Mouse (Mus musculus) telencephalon, adult 2 months (tissue): ENCODE results near the gene Whamm.
A peak's percentile ranks its signal among the peaks of the same experiment; 100 is the strongest.

Experiments used
- DNase-seq: peaks from one replicate; pipeline ENCODE4 v3.0.0-alpha.2; 2011; ENCODE audit warnings: low read depth, low spot score

Gene Whamm

DNA sequence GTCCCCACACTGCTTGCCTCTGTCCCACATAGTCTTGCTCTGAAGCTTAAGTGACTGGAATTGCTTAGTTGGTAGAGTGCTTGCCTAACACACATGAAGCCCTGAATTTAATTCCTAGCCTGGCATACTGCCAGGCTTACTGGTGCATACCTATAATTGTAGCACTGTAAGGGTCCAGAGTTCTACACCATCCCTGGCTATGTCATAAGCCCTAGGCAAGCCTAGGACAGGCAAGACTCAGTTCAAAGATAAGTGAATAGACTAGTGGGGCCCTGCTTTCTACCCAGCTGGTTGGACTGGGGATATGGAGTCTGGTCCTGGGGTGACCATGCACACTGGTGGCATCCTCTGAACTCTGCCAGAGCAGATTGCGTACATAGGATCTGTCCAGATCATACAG lies 26.6 kb downstream of the Whamm start:
- DNase-seq, result no peak

GRCm38 (mm10) chr7:81599379-81600280 lies 28.6 kb downstream of the Whamm start:
- peak; percentile 55 for DNase-seq

DNA sequence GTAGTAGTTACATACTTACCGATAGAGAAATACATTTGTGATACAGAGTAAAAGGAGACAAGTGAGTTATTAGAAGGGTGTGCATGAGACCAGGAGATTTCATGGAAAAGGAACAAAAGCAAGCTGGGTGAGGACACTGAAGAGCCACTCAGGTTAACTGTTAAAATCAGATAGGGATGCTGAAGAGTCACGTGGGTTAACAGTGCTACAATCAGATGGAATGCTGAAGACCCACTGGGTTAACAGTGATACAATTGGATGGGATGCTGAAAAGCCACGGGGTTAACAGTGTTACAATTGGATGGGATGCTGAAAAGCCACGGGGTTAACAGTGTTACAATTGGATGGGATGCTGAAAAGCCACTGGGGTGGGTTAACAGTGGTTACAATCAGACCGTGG lies 33.9 kb downstream of the Whamm start:
- no peak for DNase-seq

DNA sequence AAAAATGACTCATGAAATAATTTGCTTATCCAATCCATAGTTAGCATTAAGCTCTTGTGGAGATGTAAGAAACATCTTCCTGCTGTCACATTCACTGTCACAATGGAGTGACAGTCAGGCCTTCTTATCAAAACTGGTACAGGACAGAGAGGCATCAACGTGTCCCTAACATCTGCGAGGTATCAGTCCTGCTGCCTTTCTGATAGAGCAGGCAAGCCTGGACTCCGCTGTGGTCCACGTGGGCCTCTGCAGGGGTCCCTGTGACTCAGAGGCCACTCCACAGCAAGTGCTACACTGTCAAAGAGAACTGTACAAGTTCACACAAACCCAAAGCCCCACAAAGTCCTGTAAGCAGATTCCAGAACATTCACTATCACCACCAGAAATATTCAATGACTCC lies 34.4 kb downstream of the Whamm start:
- no peak for DNase-seq

DNA sequence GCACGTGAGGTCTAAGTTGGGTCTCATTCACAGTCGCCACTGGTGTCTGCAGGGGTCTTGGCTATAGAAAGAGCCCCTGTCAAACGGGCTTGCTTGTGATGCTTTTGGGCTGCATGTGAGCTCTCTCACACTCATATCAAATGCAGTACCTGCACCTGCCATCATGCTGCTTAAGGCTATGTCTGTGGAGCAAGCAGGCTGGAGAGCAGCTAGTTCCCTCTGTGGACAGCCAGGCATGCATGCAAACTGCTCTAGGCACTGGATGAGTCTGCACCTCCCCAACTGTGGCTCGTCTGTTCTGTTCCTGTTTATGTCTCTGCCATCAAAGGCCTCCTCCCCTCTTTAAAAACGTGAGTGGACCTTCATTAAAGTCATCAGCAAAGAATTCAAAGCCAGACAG lies 35.4 kb downstream of the Whamm start:
- no peak for DNase-seq

- no peak for DNase-seq
Observed at GRCm38 (mm10) chr7:81610125-81610524, 39.1 kb downstream of the Whamm start.

GRCm38 (mm10) chr7:81612856-81613635 lies 42.0 kb downstream of the Whamm start:
- no peak for DNase-seq

DNA sequence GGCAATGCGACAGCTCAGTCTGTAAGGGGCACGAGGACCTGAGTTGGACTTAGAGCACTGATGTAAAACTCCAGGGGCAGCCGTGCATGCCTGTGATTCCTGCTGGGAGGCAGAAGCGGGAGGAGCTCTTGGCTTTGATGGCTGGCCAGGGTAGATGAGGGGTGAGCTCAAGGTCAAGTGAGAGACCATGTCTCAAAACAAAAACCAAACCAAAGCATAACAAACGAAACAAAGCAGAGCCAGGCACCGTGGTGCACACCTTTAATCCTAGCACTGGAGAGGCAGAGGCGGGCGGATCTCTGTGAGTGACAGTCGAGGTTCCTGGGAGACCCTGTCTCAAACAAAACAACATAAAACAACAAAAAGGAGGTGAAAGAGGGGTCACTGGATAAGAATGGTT lies 44.0 kb downstream of the Whamm start:
- DNase-seq, result no peak

- DNase-seq, result no peak
Observed at GRCm38 (mm10) chr7:81622793-81623192, 51.7 kb downstream of the Whamm start.

DNA sequence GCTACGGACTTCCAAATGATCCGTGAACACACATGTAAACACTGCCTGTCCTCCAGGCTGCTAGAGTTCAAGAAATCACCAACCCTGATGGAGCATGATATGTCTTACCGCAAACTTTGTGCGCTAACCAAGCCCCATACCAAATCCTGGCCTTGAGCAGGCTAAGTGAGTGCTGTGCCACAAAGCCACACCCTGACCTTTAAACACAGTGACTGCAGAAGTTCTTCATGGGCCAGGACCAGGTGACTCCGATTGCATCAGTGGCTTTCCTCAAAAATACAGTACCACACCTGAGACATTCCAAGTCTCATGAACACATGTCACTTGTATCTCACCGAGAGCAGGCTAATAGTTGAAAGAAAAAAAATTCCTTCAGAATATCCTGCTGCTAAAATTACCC lies 52.7 kb downstream of the Whamm start:
- no peak for DNase-seq

DNA sequence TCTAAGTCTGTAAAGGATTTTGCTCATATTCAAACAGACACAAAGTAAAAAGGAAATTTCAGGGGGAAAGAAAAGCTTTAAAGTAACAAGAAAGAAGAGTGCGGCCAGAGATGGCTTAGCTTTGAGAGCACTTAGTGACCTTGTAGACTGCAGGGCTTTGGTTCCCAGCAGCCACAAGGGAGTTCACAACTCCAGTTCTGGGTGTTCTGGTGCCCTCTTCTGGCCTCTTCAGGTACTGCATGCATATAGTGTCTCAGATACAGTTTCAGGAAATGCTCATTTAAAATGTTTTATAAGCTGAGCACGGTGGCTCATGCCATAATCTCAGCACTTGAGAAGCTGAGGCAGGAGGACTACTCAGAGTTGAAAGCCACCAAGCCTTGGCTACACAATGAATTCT lies 55.4 kb downstream of the Whamm start:
- no peak for DNase-seq

GRCm38 (mm10) chr7:81631261-81631660 lies 60.2 kb downstream of the Whamm start:
- peak; percentile 64 for DNase-seq

DNA sequence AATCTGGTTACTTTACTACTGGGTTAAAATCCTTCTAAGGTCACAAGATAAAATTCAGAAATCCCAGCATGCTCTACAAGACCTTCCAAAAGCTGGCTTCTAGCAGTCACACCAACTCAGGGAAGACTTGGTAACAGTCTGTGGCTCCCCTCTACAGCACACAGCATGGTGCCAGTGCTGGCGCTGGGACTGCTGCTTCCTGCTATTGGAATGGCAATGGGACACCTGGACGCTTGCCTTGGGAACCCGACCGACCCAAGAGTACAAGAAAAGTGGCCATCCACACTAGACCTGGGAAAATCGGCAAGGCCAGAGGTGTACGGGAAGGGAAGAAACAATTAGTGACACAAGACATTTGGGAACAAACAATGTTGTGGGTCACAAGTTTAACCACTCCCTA lies 61.5 kb downstream of the Whamm start:
- DNase-seq, result no peak

- DNase-seq, result no peak
Observed at GRCm38 (mm10) chr7:81641101-81641500, 70.0 kb downstream of the Whamm start.

- DNase-seq, result no peak
Observed at GRCm38 (mm10) chr7:81644551-81645235, 73.6 kb downstream of the Whamm start.
